Mouse (Mus musculus): ENCODE measurements around the gene Olfr1509.
A peak's percentile ranks its signal among the peaks of the same experiment; 100 is the strongest.

Olfr1509 gene

DNA sequence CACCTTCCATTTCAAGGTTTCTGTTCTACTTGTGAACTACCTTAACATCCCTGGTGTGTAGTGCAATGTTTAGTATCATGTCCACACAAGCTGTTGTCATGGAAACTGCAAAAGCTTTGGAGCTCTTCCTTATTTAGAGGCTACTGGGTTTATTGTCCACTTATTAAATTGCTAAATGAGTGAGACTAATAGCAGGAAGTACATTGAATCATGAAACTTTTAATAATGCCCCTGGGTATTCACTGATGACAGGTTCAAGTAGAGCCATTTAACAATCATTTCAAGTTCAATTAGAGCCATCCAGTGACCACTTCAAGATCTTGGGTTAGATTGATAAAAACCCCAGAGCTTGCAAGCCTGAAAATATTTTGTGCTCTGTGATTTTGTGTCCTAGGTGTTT is at the start of gene Olfr1509:
TSS of gene Olfr1509 (plus strand) at position 301 of the 400 bp plus-strand sequence.
- DNase-seq (ENCODE audit: low read depth), result no peak

DNA sequence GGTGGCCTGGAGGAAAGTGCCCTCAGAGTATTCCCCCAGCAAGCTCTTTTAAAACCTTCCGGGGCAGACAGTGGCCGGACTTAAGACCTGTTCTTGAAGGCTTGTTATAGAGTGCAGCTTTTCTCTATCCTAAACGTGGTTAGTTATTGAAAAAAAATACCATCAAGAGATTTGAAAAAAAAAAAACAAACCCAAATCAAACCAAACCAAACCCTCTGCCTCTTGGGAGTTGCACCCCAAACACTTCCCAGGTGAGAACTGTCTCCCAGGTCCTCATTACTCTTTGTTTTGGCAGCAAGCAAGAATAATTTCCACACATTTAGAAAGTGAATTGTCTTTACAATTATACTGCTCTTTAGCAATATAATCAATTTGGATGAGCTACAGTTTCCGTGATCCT is 45.5 kb upstream of the Olfr1509 start, which contains the start of gene Olfr1511:
TSS of gene Olfr1511 (minus strand) at position 101 of the 400 bp plus-strand sequence.
- no peak for DNase-seq (ENCODE audit: low read depth)

DNA sequence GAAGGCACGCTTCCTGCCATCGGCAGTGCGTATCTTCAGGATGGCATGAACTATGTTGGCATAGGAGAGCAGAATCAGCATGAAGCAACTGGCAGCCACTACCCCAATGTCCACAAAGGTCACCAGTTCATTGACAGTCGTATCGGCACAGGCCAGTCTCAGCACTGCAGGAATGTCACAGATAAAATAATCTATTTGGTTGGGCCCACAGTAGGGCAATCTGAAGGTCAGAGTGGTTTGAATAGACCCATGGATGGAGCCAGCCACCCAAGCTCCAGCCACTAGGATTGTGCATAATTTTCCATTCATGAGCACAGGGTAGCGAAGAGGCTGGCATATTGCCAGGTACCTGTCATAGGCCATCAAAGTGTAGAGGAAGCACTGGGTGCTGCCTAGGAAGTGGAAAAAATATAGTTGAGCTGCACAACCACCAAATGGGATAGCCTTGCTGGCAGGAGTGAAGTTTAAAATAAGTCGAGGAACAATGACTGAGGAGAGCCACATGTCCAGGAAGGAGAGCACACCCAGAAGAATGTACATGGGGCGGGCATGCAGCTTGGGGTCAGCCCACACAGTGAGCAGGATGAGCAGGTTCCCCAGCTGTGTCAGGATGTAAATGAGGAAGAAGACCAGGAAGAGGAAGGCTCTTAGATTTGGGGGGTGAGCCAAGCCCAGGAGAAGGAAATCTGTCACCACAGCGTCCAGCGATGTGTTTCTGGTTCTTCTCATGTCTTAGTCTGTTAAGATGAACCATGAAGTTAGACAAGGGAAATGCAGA is 32.5 kb upstream of the Olfr1509 start:
- peak; percentile 45 for DNase-seq (ENCODE audit: low read depth)

DNA sequence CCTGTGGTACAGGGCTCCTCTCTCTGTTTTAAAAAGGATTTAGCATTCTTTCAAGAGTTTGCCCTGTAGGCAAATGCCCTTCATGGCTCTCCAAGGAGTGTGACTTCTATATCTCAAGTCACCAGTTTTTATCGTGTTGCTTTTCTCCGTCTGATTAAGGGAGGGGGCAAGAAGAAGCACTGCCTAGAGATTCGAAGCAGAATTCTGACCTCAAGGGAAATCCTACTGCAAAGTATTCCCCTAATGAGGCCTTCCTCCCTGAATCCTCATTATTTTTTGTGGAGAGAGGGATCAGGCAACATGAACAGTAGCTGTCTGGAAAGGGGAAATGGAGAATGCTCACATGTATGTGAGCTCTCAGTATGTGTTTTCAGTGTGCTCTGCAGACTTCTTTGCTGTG is 28.5 kb upstream of the Olfr1509 start, which contains the start of gene Olfr1510:
TSS of gene Olfr1510 (minus strand) at position 101 of the 400 bp plus-strand sequence.
- DNase-seq (ENCODE audit: low read depth), result no peak

DNA sequence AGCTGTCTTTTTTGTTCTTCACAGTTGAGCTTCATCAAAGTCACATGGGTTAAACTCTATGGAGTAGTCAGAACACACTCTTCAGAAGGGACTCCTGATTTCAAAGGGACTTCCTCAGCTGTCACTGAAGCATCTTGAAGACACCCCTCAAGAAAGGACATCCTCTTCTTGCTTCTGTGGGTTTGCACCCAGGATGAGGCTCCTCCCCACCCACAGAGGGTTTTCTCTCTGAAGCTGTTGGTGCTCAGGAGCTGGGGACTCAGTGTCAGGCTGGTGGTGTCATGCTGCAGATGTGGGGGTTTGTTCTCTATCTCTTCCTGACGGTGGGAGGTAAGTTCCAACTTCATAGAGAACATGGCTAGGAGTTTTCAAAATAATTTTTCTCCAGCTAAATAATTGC is 15.1 kb upstream of the Olfr1509 start:
- no peak for DNase-seq (ENCODE audit: low read depth)

DNA sequence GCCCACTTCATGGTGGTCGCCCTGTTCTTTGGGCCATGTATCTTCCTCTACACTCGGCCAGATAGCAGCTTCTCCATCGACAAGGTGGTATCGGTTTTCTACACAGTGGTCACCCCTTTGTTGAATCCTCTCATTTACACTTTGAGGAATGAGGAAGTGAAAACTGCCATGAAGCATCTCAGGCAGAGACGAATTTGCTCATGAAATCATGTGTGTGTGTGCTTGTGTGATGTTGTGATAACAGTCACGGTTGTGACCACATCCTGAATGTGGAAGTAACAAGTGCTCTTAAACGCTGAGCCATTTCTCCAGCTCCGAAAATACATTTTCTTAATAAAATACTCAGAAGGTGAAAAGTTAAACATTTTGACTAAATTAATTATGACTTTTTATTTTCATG is 8.3 kb downstream of the Olfr1509 start:
- DNase-seq (ENCODE audit: low read depth), result peak; percentile 98

DNA sequence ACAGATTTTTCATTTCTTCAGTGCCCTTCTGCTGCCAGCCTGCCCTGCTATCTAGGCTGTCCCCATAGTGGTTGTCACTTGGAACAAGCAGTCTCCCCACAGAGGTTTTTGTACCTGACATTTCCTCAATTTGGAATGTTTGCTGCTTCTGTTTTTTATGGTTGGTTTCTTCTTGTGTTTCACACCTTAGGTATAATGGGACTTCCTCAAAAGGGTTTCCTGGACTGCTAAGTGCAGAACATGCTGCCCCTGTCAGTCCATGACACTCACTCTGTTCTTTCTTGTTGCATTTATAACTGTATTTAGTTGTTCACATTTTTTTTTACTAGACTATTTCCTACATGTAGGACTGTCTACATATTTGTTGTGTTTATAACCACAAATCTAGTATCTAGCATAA is 19.1 kb downstream of the Olfr1509 start:
- no peak for DNase-seq (ENCODE audit: low read depth)

DNA sequence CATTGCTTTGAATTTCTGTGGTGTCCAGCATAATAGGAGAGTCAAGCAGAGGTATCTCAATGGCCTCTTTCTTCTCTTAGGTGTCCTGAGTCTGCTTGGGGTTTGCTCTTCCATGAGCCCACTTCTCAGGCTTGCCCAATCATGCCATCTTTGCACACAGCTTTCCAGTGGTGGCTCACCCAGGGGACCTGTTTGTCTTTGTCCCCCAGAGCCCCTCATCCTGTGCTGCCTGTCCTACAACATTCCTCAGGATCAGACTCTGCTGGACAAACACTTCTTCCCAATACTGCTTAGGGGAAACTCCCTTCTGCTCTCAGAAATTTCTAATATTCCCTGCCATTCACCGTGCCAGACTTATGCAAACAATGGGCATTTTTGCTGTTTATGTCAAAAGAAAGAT is 22.9 kb downstream of the Olfr1509 start:
- no peak for DNase-seq (ENCODE audit: low read depth)

DNA sequence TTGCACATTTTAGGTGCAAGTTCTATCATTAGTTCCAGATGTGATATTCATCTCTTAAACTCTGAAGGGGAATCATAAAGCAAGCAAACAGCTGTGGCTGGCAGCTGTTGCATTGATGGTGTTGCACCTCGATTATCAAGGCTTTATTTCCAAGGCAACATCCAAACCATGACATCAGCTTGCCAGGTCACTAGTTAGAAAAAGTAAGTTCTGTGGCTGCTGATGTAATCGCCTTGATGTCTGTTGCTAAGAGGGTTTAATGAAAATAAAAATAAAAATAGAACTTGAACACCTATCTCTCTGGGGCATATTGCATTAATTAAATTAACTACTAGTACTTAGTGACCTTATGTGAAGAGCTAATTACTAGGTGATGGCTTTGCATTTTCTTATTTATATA is 24.6 kb downstream of the Olfr1509 start, which contains the start of gene Olfr1508:
TSS of gene Olfr1508 (minus strand) at position 101 of the 400 bp plus-strand sequence.
- no peak for DNase-seq (ENCODE audit: low read depth)

DNA sequence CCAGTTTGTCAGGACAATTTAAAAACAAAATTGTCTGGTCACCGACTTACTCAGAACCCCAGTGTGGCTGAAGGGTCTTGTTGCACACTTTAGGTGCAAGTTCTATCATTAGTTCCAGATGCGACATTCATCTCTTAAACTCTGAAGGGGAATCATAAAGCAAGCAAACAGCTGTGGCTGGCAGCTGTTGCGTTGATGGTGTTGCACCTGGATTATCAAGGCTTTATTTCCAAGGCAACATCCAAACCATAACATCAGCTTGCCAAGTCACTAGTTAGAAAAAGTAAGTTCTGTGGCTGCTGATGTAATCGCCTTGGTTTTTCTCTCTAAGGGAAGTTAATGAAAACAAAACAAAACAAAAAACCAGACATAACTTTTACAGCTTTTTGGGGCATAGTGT is 52.7 kb downstream of the Olfr1509 start, which contains the start of gene Olfr1507:
TSS of gene Olfr1507 (minus strand) at position 234 of the 400 bp plus-strand sequence.
- no peak for DNase-seq (ENCODE audit: low read depth)
